Mouse (Mus musculus) thymus, postnatal 36 days (tissue): ENCODE results near the gene Amd1.

Source experiments
- DNase-seq, 2 experiments: peaks; one replicate each; pipeline ENCODE4 v3.0.0; 2022; ENCODE audit warnings: mixed read lengths in 2 of 2

Amd1 gene

GRCm38 (mm10) chr10:40301181-40302075 is 558 bp downstream of the Amd1 start:
- peak; percentile 64 to 69 for DNase-seq

GRCm38 (mm10) chr10:40300648-40301171 is 1.3 kb downstream of the Amd1 start:
- DNase-seq, result peak; percentile 47 to 53

- no peak for DNase-seq
Observed at GRCm38 (mm10) chr10:40292640-40293039, 9.3 kb downstream of the Amd1 start.

- no peak for DNase-seq
Observed at GRCm38 (mm10) chr10:40286767-40287166, 15.2 kb downstream of the Amd1 start.

- no peak for DNase-seq
Observed at GRCm38 (mm10) chr10:40285571-40285970, 16.4 kb downstream of the Amd1 start.

- no peak for DNase-seq
Observed at GRCm38 (mm10) chr10:40284997-40285396, 17.0 kb downstream of the Amd1 start.

- no peak for DNase-seq
Observed at GRCm38 (mm10) chr10:40284179-40284831, 17.7 kb downstream of the Amd1 start.

- DNase-seq, result no peak
Observed at GRCm38 (mm10) chr10:40283636-40284035, 18.4 kb downstream of the Amd1 start.

- no peak for DNase-seq
Observed at GRCm38 (mm10) chr10:40281565-40281964, 20.4 kb downstream of the Amd1 start.

- no peak for DNase-seq
Observed at GRCm38 (mm10) chr10:40278317-40278716, 23.7 kb downstream of the Amd1 start.

- no peak for DNase-seq
Observed at GRCm38 (mm10) chr10:40275991-40276390, 26.0 kb downstream of the Amd1 start.

- DNase-seq, result no peak
Observed at GRCm38 (mm10) chr10:40273938-40274337, 28.0 kb downstream of the Amd1 start.

GRCm38 (mm10) chr10:40271216-40271615 is 30.8 kb downstream of the Amd1 start:
- DNase-seq, result no peak

GRCm38 (mm10) chr10:40264920-40265319 is 37.1 kb downstream of the Amd1 start:
- DNase-seq, result no peak

- no peak for DNase-seq
Observed at GRCm38 (mm10) chr10:40263691-40264090, 38.3 kb downstream of the Amd1 start.

GRCm38 (mm10) chr10:40262200-40262599 is 39.8 kb downstream of the Amd1 start:
- DNase-seq, result no peak

GRCm38 (mm10) chr10:40260305-40260704 is 41.7 kb downstream of the Amd1 start:
- DNase-seq, result no peak

- DNase-seq, result no peak
Observed at GRCm38 (mm10) chr10:40259542-40259941, 42.4 kb downstream of the Amd1 start.

GRCm38 (mm10) chr10:40258976-40259375 is 43.0 kb downstream of the Amd1 start:
- no peak for DNase-seq

- DNase-seq, result peak; percentile 68 to 76
Observed at GRCm38 (mm10) chr10:40258401-40258966, 43.5 kb downstream of the Amd1 start.

GRCm38 (mm10) chr10:40257414-40258255 is 44.4 kb downstream of the Amd1 start, which contains the start of gene Gtf3c6:
Gene Gtf3c6 (minus strand): TSS chr10:40258108.
- DNase-seq, result peak; percentile 92

- DNase-seq, result peak; percentile 42 to 61
Observed at GRCm38 (mm10) chr10:40256716-40257115, 45.3 kb downstream of the Amd1 start.
